Mouse (Mus musculus): ENCODE measurements around the gene Nlrx1. TPM values are rescaled to one million over a fixed set of nuclear protein-coding genes. Genes with fewer than 3 reads are reported as not detected.

The Nlrx1 gene
- total RNA-seq, 2 experiments from 2014 or later: 18.6 to 21.1 TPM

DNA sequence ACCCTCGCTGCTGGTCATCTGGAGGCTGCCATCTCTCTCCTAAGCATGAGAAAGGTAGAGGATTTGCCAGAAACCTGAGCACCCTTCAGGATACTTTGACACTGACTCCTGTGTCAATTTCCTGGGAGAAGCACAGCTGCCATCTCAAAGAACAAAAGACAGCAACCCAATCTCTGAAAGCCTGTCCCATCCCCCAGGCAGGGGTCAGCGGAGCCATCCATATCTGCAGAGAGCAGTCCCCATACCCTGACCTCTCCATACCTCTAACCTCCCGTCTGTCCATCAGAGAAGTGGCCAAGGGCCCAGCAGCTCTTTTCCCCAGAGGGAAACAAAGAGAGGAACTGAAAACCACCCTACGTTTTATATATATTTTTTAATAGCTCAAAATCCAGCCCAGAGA is 31.8 kb downstream of the Nlrx1 start:
- DNase-seq: no peak

DNA sequence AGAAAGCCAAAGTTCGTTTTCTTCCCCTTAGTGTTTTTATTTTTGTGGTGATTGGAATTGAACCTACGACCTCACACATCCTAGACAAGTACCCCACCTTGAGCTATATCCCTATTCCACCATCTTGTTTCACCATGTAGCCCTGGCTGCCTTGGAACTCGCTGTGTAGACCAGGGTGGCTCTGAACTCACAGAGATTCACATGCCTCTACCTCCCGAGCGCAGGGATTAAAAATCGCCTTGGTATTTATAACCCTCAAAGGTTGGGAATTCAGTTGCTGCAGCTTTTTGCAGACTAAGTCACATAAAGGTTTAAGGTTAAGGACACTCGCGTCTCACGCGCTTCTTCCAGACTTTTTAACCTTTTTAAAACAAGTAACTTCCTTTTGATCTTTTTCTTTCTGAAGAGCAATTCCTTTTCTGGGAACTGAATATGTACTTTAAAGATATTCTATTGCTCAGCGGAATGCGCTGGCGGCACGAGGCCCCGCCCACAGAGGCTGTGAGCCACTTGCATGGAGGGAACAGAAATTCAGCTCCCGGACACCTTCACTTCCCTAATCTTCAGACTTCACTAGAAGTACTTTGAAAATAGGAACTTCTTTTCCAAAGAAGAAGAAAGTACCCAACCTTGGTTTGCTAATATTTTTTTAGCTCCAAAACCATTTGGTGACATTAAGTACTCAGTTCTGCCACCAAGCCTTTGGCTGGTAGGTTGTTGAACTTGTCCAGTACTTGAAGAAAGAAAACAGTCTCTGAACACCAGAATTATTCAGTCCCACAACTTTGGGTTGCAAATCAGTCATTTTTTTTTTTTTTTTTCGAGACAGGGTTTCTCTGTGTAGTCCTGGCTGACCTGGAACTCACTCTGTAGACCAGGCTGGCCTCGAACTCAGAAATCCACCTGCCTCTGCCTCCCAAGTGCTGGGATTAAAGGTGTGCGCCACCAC is 33.6 kb downstream of the Nlrx1 start:
- DNase-seq: peak; percentile 54

DNA sequence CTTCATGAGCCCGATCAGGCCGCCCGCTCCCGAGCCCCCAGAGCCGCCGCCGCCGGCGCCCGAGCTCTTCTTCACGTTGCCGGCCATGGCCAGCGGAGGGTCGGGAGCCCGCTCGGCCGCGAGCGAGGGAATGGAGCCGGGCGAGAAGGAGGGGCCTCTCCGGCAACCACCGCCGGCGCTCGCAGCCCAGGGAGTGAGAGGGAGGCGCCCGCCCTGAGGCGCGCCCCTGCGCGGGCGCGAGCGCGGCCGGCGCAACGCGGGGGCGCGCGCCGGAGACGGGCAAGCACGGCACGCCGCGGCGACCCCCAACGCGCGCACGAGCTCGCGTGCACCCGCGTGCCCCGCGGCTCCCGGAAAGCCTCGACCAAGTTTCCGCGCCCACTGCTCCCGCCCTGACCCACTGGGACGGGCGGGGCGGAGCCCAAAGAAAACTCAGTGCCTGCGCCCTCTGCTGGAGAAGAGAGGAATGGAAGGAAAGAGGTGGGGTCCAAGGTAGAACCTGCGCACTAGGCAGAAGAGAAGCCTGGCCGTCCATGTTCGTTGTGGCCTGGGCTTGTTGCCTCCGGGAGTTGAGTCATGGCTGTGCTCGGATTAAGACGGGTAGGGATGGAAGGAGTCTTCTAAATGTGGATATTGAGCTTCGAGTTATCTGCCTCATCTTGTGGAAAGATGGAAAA is 34.5 kb downstream of the Nlrx1 start, which contains the start of gene Cbl:
Gene Cbl (minus strand): TSS at position 248 of the 677 bp plus-strand sequence.
- DNase-seq: peak; percentile 97

DNA sequence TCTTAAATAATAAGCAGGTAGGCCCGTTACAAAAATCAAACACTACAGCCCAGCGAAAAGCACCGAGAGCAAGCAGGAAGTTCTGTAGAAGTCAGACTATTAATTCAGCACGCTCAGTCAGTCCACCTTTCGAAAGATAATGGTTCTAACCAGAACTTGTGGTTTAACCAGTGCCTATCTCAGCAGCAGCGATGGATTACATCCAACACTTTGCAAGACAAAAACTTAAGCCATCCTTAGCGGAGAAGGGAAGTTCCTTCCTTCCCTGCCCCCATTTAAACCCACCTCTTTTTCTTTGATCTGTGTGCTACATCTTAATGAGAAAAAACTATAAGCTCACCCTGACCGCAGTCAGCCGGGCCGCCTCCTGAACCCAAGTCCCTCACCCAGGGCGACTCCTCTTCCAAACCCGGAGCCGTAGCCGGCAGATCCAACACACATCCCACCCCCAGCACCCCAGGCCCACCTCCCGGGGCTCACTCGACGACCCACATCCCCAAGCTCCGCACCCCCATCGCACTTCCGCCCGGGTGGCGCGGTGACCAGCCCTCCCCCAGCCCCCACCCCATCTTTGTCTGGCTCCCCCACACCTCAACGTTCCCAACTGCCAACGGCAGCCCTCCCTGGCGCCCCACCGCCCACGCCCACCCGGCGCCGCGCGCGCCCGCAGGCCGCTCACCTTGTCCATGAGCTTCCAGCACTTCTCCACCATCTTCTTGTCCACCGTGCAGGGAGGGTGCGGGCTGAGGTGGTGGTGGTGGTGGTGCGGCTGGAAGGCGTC is 35.2 kb downstream of the Nlrx1 start:
- DNase-seq: no peak

DNA sequence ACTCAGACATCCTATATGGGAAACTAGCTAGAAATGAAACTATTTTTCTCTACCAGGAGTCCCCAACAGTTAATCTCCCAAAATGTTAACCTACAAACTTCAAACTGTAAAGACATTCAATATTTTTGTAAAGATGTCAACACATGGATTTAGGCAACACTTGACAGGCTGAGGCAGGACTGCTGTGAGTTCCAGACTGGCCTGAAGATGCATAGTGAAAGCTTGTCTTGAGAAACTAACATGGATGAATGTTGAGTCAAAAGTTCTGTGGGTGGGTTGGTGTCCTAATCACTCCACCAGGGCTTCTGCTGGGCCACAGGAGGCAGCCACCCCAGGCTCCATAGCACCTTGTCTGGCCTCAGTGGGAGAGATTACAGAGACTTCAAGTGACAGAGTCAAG is 36.8 kb downstream of the Nlrx1 start:
- no peak for DNase-seq

DNA sequence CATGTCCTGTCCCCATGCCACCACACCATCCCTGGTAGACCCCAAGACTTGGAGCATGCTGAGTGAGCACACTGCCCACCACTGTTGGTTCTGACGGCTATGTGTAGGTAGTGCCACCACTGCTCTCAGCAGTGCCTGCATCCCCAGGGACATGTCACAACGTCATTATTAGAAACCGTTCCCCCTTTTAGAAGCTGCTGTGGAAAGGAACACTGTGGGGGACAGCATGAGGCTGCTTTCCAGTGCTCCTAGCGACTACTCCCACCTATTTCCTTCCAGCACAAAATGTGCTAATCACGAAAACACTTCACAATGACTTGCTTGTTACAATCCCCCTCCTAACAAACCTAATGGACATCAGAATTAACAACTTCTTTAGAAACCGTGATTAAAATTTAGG is 42.4 kb downstream of the Nlrx1 start:
- DNase-seq: no peak

DNA sequence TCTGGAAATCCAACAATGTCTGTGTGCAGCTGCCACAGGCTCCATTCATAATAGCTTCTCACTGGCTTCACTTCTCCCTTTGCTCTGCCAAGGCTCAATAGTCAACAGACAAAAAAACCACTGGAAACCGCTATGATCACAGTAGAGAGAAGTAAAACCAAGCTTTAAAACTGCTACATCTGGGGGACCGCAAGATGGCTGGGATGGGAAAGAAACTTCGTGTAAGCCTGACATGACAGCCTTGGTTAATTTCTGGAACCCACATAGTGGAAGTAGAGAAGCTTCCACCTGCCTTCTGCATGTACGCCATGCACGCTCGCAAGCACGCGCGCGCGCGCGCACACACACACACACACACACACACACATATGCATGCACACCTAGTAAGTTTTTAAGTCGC is 54.9 kb downstream of the Nlrx1 start:
- DNase-seq: no peak

DNA sequence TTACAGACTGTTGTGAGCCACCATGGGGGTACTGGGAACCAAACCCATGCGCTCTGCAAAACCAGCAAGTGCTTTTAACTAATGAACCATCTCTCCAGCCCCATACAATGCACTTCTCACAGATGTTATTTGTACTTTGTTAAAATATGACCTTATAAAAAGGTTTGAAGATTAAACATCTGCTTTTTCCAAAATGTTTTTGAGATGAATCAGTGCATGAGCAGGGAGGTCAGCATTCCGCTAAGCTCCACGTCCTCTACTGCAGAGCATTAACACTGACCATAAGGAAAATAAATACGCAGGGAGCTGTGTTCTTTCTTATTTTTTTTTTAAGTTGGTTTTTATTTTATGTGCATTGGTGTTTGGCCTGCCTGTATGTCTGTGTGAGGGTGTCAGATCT is 56.0 kb downstream of the Nlrx1 start:
- DNase-seq: no peak

DNA sequence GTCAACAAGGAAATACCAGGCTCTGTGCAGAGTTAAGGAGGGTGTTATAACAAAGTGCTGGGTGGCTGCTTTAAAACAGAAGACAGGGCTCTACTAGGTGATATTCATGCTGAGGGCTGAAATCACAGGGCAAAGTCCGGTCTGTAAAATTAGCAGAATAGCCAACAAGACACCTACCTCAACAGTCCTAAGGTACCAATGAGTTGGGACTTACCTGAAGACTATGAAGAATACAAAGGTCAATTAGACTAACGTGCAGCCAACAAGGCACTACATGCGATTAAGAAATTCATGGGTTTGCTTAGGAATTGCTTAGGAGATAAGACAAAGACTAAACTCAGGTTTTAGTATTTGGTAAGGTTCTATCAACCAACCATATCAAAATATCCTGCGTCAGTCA is 59.0 kb downstream of the Nlrx1 start:
- no peak for DNase-seq

DNA sequence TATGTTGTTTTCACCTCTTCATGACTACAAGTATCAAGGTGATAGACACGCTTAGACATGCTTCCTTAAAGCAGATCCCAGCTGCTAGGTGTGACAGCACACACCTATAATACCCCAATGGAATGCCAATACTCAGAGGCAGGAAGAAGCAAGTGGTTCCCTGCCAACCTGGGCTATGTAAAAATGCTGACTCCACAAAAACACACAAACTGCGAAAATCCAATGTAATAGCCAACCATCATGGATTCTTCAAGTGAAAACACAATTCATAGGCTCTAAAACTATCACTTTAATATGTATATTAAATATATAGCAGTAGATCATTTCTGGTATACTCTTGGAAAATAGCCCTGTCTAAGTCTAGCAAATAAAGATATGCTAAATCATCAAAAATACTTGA is 60.6 kb downstream of the Nlrx1 start:
- DNase-seq: no peak

Other genes with a start within 250 kb of the Nlrx1 start
- gene Thy1, start 225.2 kb downstream of the Nlrx1 start, total RNA-seq (2021): 10 to 100 TPM; 14.8 to 20.2 TPM
- gene Usp2, start 201.6 kb downstream of the Nlrx1 start, total RNA-seq (2021): 100 to 1,000 TPM; 160 to 313 TPM
- not detected for gene Mfrp, start 166.9 kb downstream of the Nlrx1 start, total RNA-seq (2021)
- 10 to 100 TPM in 1 of 2 experiments, 1 to 10 TPM in 1; 8.0 to 13.6 TPM for gene C1qtnf5, start 161.4 kb downstream of the Nlrx1 start, total RNA-seq (2021)
- 1 to 10 TPM in 1 of 2 experiments, under 1 TPM in 1; 0.82 to 2.4 TPM for gene Gm49380, start 155.1 kb downstream of the Nlrx1 start, total RNA-seq (2021)
- gene Rnf26, start 155.1 kb downstream of the Nlrx1 start, total RNA-seq (2021): 1 to 10 TPM; 2.9 TPM
- 10 to 100 TPM; 31.2 to 32.4 TPM for gene Mcam, start 134.1 kb downstream of the Nlrx1 start, total RNA-seq (2021)
- 1 to 10 TPM; 9.2 to 9.4 TPM for gene Cbl, start 34.5 kb downstream of the Nlrx1 start, total RNA-seq (2021)
- not detected for gene Ccdc153, start 27.9 kb downstream of the Nlrx1 start, total RNA-seq (2021)
- gene Pdzd3, start 17.1 kb downstream of the Nlrx1 start, total RNA-seq (2021): under 1 TPM; 0.99 to 1.00 TPM
- gene Abcg4, start 20.0 kb upstream of the Nlrx1 start, total RNA-seq (2021): under 1 TPM; 0.15 to 0.62 TPM
- 1 to 10 TPM; 5.6 to 6.0 TPM for gene Hinfp, start 37.1 kb upstream of the Nlrx1 start, total RNA-seq (2021)
- gene C2cd2l, start 51.7 kb upstream of the Nlrx1 start, total RNA-seq (2021): 10 to 100 TPM; 12.0 to 12.2 TPM
- 10 to 100 TPM; 11.0 to 11.2 TPM for gene Dpagt1, start 57.4 kb upstream of the Nlrx1 start, total RNA-seq (2021)
- 10 to 100 TPM; 10.8 to 12.8 TPM for gene H2afx, start 66.1 kb upstream of the Nlrx1 start, total RNA-seq (2021)
- 10 to 100 TPM; 20.3 to 24.3 TPM for gene Hmbs, start 75.6 kb upstream of the Nlrx1 start, total RNA-seq (2021)
- gene Vps11, start 93.1 kb upstream of the Nlrx1 start, total RNA-seq (2021): 10 to 100 TPM; 13.5 to 14.5 TPM
- 10 to 100 TPM; 28.0 to 31.3 TPM for gene Hyou1, start 110.9 kb upstream of the Nlrx1 start, total RNA-seq (2021)
- 100 to 1,000 TPM; 117 to 142 TPM for gene Slc37a4, start 128.3 kb upstream of the Nlrx1 start, total RNA-seq (2021)
- 100 to 1,000 TPM; 631 to 665 TPM for gene Rps25, start 138.5 kb upstream of the Nlrx1 start, total RNA-seq (2021)
- gene Trappc4, start 139.0 kb upstream of the Nlrx1 start, total RNA-seq (2021): 10 to 100 TPM; 13.8 to 17.5 TPM
- gene Ccdc84, start 150.0 kb upstream of the Nlrx1 start, total RNA-seq (2021): 1 to 10 TPM; 3.9 to 5.8 TPM
- gene Foxr1, start 172.5 kb upstream of the Nlrx1 start, total RNA-seq (2021): not detected
- under 1 TPM; 0.32 to 0.43 TPM for gene Upk2, start 186.4 kb upstream of the Nlrx1 start, total RNA-seq (2021)
- 10 to 100 TPM; 33.6 to 40.7 TPM for gene Bcl9l, start 214.2 kb upstream of the Nlrx1 start, total RNA-seq (2021)

Measured in gastrocnemius, postnatal 25 days (tissue).